Mouse (Mus musculus) CH12.LX (cell line): ENCODE data around the gene Gas2l3.

Experiments used
- EP300 ChIP-seq: IDR thresholded peaks from 2 replicates; pipeline ENCODE4 v1.6.1; 2011; ENCODE audit warnings: low read length, improper control_type of control experiment
- MYC ChIP-seq: IDR thresholded peaks from 2 replicates; pipeline ENCODE4 v1.6.1; 2011; ENCODE audit warnings: low read depth, mild to moderate bottlenecking, improper control_type of control experiment, low read length
- POLR2A ChIP-seq: IDR thresholded peaks from 2 replicates; pipeline ENCODE4 v1.6.1; 2011; ENCODE audit warnings: low read depth, mild to moderate bottlenecking, improper control_type of control experiment, low read length
- UBTF ChIP-seq: IDR thresholded peaks from 2 replicates; pipeline ENCODE4 v1.6.1; 2012; ENCODE audit warnings: low read depth, mild to moderate bottlenecking, inconsistent platforms, low read length, improper control_type of control experiment, moderate library complexity

DNA sequence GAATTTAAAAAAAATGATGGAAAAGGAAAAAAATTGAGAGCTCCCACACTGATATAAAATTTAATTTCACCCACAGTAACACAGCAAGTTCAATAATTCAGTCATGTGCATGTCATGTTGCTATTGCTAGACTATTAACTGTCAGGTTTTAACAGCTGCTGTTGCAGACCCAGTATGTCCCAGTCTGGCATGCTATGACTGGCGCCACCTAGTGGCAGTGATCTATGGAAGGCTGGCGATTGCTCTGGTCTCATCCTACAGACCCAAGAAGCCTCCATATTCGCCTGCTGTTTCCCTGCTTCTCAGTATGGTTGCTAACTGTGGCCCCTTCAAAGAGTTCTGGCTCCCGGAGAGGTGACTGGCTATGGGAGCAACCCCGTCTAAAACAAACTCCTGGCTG is 60.3 kb downstream of the Gas2l3 start:
- TF ChIP-seq POLR2A (no peak), EP300 (no peak), UBTF (no peak), MYC (0 out of 2 replicates have a peak, but pooled peaks have one; percentile 13)
